Mouse (Mus musculus) heart, postnatal 36 days (tissue): ENCODE results near the gene Serpini1. TPM values are rescaled to one million over a fixed set of nuclear protein-coding genes. Genes with fewer than 3 reads are reported as not detected.
"Not testable (repeated sequence)": the region's sequence is repeated elsewhere in the genome, so short reads cannot be mapped to it uniquely, and the experiment has no call there.

Source experiments
- DNase-seq, 2 experiments: peaks; one replicate each; pipeline ENCODE4 v3.0.0; 2021 to 2022
- intact Hi-C: fragments of 180-260 bp; cut with DNase I; formaldehyde crosslinking; loops from one replicate; pipeline ENCODE4 v1.15.1; 2025
- total RNA-seq, 2 experiments: library from RNA; stranded (reverse); gene quantifications; 2 replicates each; pipeline ENCODE4 v1.2.3; 2021

The Serpini1 gene
- total RNA-seq, 2 experiments from 2014 or later: 4.3 to 5.7 TPM

- DNase-seq: no peak
- intact Hi-C loops: no loop called here
Observed at GRCm38 (mm10) chr3:75633221-75633620, 75.9 kb downstream of the Serpini1 start.

- intact Hi-C loops: no loop called here
- DNase-seq: no peak
Observed at GRCm38 (mm10) chr3:75633635-75634034, 76.3 kb downstream of the Serpini1 start.

- no peak for DNase-seq
- intact Hi-C loops: no loop called here
Observed at GRCm38 (mm10) chr3:75635648-75636047, 78.3 kb downstream of the Serpini1 start.

- DNase-seq: no peak
- intact Hi-C loops: no loop called here
Observed at GRCm38 (mm10) chr3:75639546-75639945, 82.2 kb downstream of the Serpini1 start.

- intact Hi-C loops: no loop called here
- no peak for DNase-seq
Observed at GRCm38 (mm10) chr3:75647542-75647941, 90.2 kb downstream of the Serpini1 start.

GRCm38 (mm10) chr3:75648226-75648625 is 90.9 kb downstream of the Serpini1 start:
- intact Hi-C loops: no loop called here

GRCm38 (mm10) chr3:75650416-75651154 is 93.2 kb downstream of the Serpini1 start:
- DNase-seq, intact Hi-C loops: not testable (repeated sequence)

More at GRCm38 (mm10) chr3:75648226-75648625, 90.9 kb downstream of the Serpini1 start:
- DNase-seq: no peak

GRCm38 (mm10) chr3:75651603-75652115 is 94.3 kb downstream of the Serpini1 start:
- no peak for DNase-seq
- intact Hi-C loops: no loop called here

GRCm38 (mm10) chr3:75653901-75654300 is 96.6 kb downstream of the Serpini1 start:
- intact Hi-C loops: not testable (repeated sequence)

GRCm38 (mm10) chr3:75655578-75656344 is 98.4 kb downstream of the Serpini1 start:
- DNase-seq: no peak
- intact Hi-C loops: no loop called here

More at GRCm38 (mm10) chr3:75653901-75654300, 96.6 kb downstream of the Serpini1 start:
- not testable (repeated sequence) for DNase-seq

- intact Hi-C loops: no loop called here
- DNase-seq: no peak
Observed at GRCm38 (mm10) chr3:75666962-75667361, 109.6 kb downstream of the Serpini1 start.

- intact Hi-C loops: no loop called here
- DNase-seq: no peak
Observed at GRCm38 (mm10) chr3:75670425-75670824, 113.1 kb downstream of the Serpini1 start.

- intact Hi-C loops: no loop called here
- DNase-seq: no peak
Observed at GRCm38 (mm10) chr3:75682881-75683280, 125.5 kb downstream of the Serpini1 start.

- DNase-seq: no peak
- intact Hi-C loops: no loop called here
Observed at GRCm38 (mm10) chr3:75686775-75687174, 129.4 kb downstream of the Serpini1 start.

- DNase-seq: no peak
- intact Hi-C loops: no loop called here
Observed at GRCm38 (mm10) chr3:75687187-75687825, 130.0 kb downstream of the Serpini1 start.

GRCm38 (mm10) chr3:75690321-75690720 is 133.0 kb downstream of the Serpini1 start:
- intact Hi-C loops: no loop called here
- DNase-seq: no peak

GRCm38 (mm10) chr3:75692088-75692487 is 134.7 kb downstream of the Serpini1 start:
- intact Hi-C loops: no loop called here
- no peak for DNase-seq
